Mouse (Mus musculus) embryonic fibroblast, embryonic 13.5 days (primary cell): ENCODE measurements at regions not wholly inside any gene's neighbourhood (a gene's known extent, or its start where the extent isn't known, plus 50 kb on each side); places are given as distances from the start of the nearest gene placed in this dataset.

Experiments used
- H3K27ac ChIP-seq: 2 replicates; pipeline ENCODE4 v1.5.1; 2012; ENCODE audit warnings: low read length, control low read depth, inconsistent platforms; ENCODE audit not compliant: insufficient read depth
- H3K4me1 ChIP-seq: 2 replicates; pipeline ENCODE4 v1.6.1; 2011; ENCODE audit warnings: low read length; ENCODE audit not compliant: control insufficient read depth, insufficient read depth
- H3K4me3 ChIP-seq: 2 replicates; pipeline ENCODE4 v1.5.1; 2011; ENCODE audit warnings: mild to moderate bottlenecking, control low read depth, low read length; ENCODE audit not compliant: insufficient read depth
- CTCF ChIP-seq: IDR thresholded peaks from 2 replicates; pipeline ENCODE4 v1.5.1; 2011; ENCODE audit warnings: mild to moderate bottlenecking, control low read depth, low read length, moderate library complexity, borderline replicate concordance; ENCODE audit not compliant: insufficient read depth
- POLR2A ChIP-seq: IDR thresholded peaks from 2 replicates; pipeline ENCODE4 v1.6.1; 2011; ENCODE audit warnings: low read depth, mild to moderate bottlenecking, control low read depth, low read length, moderate library complexity

GRCm38 (mm10) chr17:7521127-7521526 is 135.9 kb upstream of the Unc93a2 start:
- no peak for TF ChIP-seq POLR2A
- TF ChIP-seq CTCF, result no peak
- Histone ChIP-seq H3K4me3 (no peak overlapping the region), H3K27ac (no peak overlapping the region), H3K4me1 (no peaks in the 10 kb centered on the region)
